Mouse (Mus musculus) hindbrain, embryonic 11.5 days (tissue): ENCODE data around the gene Insl5. TPM values are rescaled to one million over a fixed set of nuclear protein-coding genes. Genes with fewer than 3 reads are reported as not detected.

Source experiments
- ATAC-seq: fragments of 200-750 bp; cut with Nextera tagmentation; 2 replicates; pipeline ENCODE4 v1.8.0; 2017; ENCODE audit warnings: mild to moderate bottlenecking, moderate TSS enrichment, moderate library complexity; ENCODE audit not compliant: low FRiP score
- DNase-seq: peaks from one replicate; pipeline ENCODE4 v3.0.0-alpha.2; 2015; ENCODE audit warnings: low spot score
- H3K27ac ChIP-seq: fragments of 300-500 bp; sonication (generic); 2 replicates; pipeline ENCODE4 v1.5.1; 2014; ENCODE audit warnings: mild to moderate bottlenecking, low read depth, low read length
- H3K27me3 ChIP-seq: fragments of 300-500 bp; sonication (generic); 2 replicates; pipeline ENCODE4 v1.6.1; 2014; ENCODE audit warnings: mild to moderate bottlenecking, low read length, moderate library complexity, mixed read lengths; ENCODE audit not compliant: control insufficient read depth, insufficient read depth
- H3K36me3 ChIP-seq: fragments of 300-500 bp; sonication (generic); 2 replicates; pipeline ENCODE4 v1.6.1; 2014; ENCODE audit warnings: mild to moderate bottlenecking, low read length, moderate library complexity, mixed read lengths; ENCODE audit not compliant: control insufficient read depth, insufficient read depth
- H3K4me1 ChIP-seq: fragments of 300-500 bp; sonication (generic); replicated peaks from 2 replicates; pipeline ENCODE4 v1.6.1; 2014; ENCODE audit warnings: low read length, mixed read lengths; ENCODE audit not compliant: control insufficient read depth, insufficient read depth
- H3K4me2 ChIP-seq: fragments of 300-500 bp; sonication (generic); replicated peaks from 2 replicates; pipeline ENCODE4 v1.6.1; 2014; ENCODE audit warnings: mild to moderate bottlenecking, low read depth, low read length
- H3K4me3 ChIP-seq: fragments of 300-500 bp; sonication (generic); 2 replicates; pipeline ENCODE4 v1.5.1; 2014; ENCODE audit warnings: low read depth, low read length
- H3K9ac ChIP-seq: fragments of 300-500 bp; sonication (generic); 2 replicates; pipeline ENCODE4 v1.6.1; 2014; ENCODE audit warnings: low read depth, low read length
- H3K9me3 ChIP-seq: fragments of 300-500 bp; sonication (generic); 2 replicates; pipeline ENCODE4 v1.6.1; 2016; ENCODE audit warnings: low read length; ENCODE audit not compliant: control insufficient read depth
- WGBS: fragments of 180-500 bp; shearing (Covaris S2); extraction: QIAGEN DNeasy Blood & Tissue Kit; methylation state at CpG from one replicate; pipeline ENCODE4 v1.1.7; 2014; 5-methylcytosine and 5-hydroxymethylcytosine counted together
- polyA plus RNA-seq: library from polyadenylated mRNA; unstranded; fragments of >200 nt; fragmentation: Nextera tagmentation; extraction: Ambion mirVana; gene quantifications from 2 replicates; pipeline ENCODE4 v1.2.1, GENCODE M21; 2014

The Insl5 gene
- polyA plus RNA-seq, 1 experiment from 2014 or later: 0.69 TPM

DNA sequence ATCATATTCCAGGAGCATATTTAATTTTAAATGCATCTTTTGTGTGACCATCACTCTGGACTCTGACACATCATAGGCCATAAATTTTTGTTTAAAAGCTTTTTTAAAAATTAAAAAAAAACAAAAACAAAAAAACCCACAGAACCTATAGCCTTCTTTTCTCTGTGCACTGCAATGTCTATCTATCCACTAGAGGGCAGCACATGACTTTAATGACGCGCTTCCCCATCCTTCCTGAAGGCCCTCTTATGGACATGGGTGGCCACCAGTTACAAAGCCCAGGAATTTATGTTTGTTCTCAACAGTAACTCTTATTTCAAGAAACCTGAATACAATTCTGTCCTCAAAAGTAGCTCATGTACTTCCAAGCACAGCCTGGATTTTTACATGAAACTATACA lies 39.7 kb downstream of the Insl5 start:
- DNase-seq: peak; percentile 80
- Histone ChIP-seq H3K9me3 (no peaks in the 10 kb centered on the region), H3K9ac (no peak overlapping the region), H3K27me3 (no peaks in the 10 kb centered on the region), H3K27ac (no peak overlapping the region), H3K36me3 (no peaks in the 10 kb centered on the region), H3K4me2 (no peak overlapping the region), H3K4me3 (no peak overlapping the region), H3K4me1 (no peaks in the 10 kb centered on the region)
- 0 out of 2 replicates have a peak, but pooled peaks have one; percentile 47 for ATAC-seq
- 4% methylated on average over 2 of the region's 2 CpGs for whole genome bisulfite sequencing

DNA sequence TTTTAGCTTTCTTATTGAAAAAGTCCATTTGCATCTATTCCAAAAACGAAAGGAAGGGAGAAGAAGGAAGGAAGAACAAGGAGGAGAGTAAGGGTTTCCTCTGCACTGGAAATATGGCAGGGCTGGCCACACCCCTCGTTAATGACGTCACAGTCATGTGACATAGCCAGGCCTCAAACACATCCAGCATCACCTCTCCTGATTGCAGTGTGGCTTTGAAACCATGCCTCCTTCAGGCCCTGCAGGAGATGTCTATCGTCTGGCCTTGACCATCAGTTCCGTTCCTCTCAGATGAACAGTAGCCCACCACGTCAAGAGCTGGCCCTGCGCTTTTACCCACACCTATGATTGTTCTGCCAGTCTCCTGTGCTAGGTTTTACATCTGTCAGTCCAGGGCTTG lies 40.5 kb downstream of the Insl5 start:
- H3K4me1 ChIP-seq: no peaks in the 10 kb centered on the region
- H3K4me3 ChIP-seq: no peak overlapping the region
- 78% methylated on average over 7 of the region's 7 CpGs for WGBS
- H3K36me3 ChIP-seq: no peaks in the 10 kb centered on the region
- no peaks in the 10 kb centered on the region for H3K27me3 ChIP-seq
- no peak overlapping the region for H3K9ac ChIP-seq
- H3K9me3 ChIP-seq: no peaks in the 10 kb centered on the region
- DNase-seq (no peak), ATAC-seq (no peak)
- no peak overlapping the region for H3K27ac ChIP-seq
- no peak overlapping the region for H3K4me2 ChIP-seq

DNA sequence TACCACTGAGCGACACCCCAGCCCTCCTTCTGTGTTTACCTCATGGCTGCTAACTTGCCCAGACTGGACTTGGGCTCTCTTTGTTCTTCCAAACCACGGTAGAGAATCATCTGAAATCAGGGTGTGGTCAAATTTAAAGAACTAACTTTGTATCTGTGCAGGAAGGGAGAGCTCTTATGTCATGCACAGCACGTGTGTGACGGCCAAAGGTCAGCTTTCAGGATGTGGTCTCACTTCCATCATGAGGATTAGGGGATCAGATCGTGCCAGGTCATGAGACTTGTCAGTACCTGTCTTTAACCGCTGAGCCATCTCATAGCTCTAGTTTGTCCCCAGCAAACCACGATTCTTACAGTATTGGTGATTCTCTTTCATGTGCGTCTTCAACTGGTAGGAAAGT lies 44.9 kb downstream of the Insl5 start:
- ATAC-seq: no peak
- H3K27ac ChIP-seq: no peak overlapping the region
- 89% methylated on average over 8 of the region's 8 CpGs for WGBS

DNA sequence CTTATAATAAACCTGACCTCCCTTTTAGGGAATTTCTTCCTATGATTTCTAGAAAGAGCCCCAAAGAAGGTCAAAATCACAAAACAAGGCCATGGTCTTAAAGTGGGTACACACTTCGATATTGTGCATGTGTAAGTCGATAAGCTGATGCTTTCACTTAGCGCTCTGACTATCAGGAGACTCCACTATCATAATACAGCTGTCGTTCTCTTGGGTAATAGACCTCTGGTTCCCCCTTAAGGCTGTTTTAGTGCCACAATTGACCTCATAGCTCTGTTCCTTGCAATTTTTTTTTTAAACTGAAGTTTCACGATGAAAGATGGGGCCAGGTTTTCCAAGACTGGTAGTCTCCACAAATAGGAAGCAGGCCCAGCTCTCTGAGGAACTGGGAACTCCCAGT lies 47.3 kb downstream of the Insl5 start:
- Histone ChIP-seq H3K9me3 (no peaks in the 10 kb centered on the region), H3K4me3 (no peak overlapping the region), H3K4me1 (peaks cover 7% of the 10 kb centered on the region; the same call in 1 of the 2 replicates), H3K27ac (no peak overlapping the region), H3K36me3 (no peaks in the 10 kb centered on the region), H3K4me2 (no peak overlapping the region), H3K9ac (no peak overlapping the region), H3K27me3 (peaks cover 6% of the 10 kb centered on the region; the same call in 1 of the 2 replicates)
- 58% methylated on average over 5 of the region's 5 CpGs for WGBS
- ATAC-seq (no peak), DNase-seq (no peak)

More for the DNA sequence above, 44.9 kb downstream of the Insl5 start:
- no peaks in the 10 kb centered on the region for H3K9me3 ChIP-seq
- peaks cover 6% of the 10 kb centered on the region; the same call in 1 of the 2 replicates for H3K27me3 ChIP-seq
- no peak overlapping the region for H3K9ac ChIP-seq
- H3K4me2 ChIP-seq: no peak overlapping the region
- no peak for DNase-seq
- H3K4me1 ChIP-seq: 0 out of 2 replicates have a peak, but pooled peaks cover 3% of the 10 kb centered on the region
- no peak overlapping the region for H3K4me3 ChIP-seq
- no peaks in the 10 kb centered on the region for H3K36me3 ChIP-seq

DNA sequence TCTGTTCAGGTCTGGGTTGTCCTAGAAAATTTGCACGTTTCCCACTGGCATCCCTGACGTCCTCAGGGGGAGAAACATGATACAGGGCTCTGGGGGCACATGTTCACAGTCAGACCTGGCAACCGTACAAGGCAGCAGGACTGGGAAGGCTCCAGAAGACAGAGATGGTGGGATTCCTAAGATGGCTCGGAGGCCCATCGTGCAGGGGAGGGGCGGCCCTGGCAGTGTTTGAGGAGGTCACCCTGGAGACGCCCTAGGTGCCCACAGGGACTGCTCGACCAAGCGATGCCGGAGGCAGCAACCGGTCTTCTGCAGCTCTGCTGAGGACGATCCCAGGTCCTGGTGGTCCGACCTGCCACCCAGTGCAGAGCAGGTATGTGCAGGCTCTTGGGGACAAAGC lies 48.2 kb downstream of the Insl5 start, which contains the start of gene Tctex1d1:
Gene Tctex1d1 (plus strand): TSS at position 167 of the 400 bp plus-strand sequence.
- Histone ChIP-seq H3K9me3 (no peaks in the 10 kb centered on the region), H3K27ac (no peak within 1 kb of the TSS), H3K27me3 (peaks cover 6% of the 10 kb centered on the region; the same call in 1 of the 2 replicates), H3K4me1 (peaks cover 7% of the 10 kb centered on the region; the same call in 1 of the 2 replicates), H3K9ac (peak within 1 kb of the TSS; percentile 28; the same call in 1 of the 2 replicates), H3K4me3 (peak within 1 kb of the TSS; percentile 21; the same call in 1 of the 2 replicates), H3K4me2 (peak within 1 kb of the TSS; percentile 44), H3K36me3 (no peaks in the 10 kb centered on the region)
- ATAC-seq: peak; percentile 56; the same call in 1 of the 2 replicates
- peak; percentile 43 for DNase-seq
- WGBS: 2% methylated on average over 13 of the region's 13 CpGs

DNA sequence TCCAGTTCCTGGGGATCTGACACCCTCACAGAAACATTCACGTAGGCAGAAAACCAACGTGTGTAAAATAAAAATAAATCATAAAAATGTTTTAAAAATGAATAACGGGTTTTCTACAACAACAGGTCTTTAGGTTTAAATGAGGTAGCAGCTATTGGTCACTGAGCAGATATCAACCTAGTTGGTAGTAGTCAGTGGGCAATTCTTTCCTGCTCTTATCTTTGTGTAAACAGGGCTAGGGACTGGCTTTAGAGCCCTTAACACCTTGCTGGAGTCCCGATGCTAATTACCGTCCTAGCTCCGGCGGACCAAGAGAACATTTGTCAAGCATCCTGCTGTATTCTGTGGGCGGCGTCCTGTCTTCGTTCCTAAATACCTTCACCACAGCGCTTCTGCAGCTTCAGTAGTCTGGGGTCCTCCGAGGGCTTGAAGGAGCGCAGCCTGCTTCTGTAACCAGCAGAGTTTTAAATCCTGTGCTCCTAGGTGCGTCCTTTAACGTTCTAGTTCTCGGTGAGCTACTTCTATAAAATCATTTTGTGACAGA lies 48.8 kb downstream of the Insl5 start:
- DNase-seq (peak; percentile 39), ATAC-seq (no peak; the same call in 1 of the 2 replicates)
- Histone ChIP-seq H3K27me3 (peaks cover 6% of the 10 kb centered on the region; the same call in 1 of the 2 replicates), H3K9me3 (no peaks in the 10 kb centered on the region), H3K36me3 (no peaks in the 10 kb centered on the region), H3K4me1 (peaks cover 7% of the 10 kb centered on the region; the same call in 1 of the 2 replicates), H3K4me2 (peak overlapping the region; percentile 38), H3K4me3 (no peak overlapping the region), H3K27ac (no peak overlapping the region), H3K9ac (no peak overlapping the region)
- 12% methylated on average over 16 of the region's 16 CpGs for WGBS

DNA sequence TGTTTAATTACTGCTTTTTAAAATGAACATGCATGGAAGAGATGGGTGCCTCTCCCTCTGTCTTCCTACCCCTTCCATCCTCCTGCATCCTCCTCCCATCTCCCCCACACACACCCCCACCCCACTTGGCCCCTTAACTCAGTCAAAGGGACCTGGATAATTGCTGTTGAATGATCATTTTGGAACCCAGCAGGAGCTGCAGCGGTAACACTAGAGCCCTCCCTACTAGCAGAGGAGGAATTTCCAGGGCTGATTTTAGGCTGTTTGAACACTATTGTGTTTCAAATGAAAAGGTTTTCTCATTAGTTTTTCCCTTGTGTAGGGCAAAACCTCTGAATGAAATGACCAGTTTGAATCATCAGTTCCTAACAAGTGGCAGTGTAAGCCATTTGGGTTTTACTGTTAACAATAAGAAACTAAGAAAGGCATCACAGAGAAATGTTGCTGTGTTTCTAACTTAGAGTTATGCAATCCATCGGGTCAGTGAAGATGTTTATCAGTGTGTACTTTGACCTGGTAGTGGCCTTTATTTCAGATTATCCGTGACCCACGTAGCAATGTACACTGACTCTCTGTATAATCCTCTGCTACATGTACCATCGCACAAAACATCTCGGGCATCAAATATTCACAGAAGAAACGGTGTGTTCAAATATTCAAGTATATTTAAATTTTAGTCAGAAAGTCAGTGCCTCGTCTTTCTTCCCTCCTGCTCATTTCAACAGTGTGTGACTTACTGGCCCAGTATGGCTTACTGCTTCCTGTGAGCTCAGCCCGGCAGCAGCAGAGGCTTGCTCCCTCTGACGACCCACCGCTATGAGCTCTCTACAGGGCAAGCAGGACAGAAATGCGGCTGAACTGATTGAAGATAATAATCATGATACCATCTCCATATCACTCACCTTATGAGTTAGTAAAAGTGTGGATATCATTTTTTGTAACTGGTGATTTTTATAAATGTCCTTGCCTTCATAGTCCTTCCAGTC lies 50.1 kb downstream of the Insl5 start:
- 20% methylated on average over 12 of the region's 12 CpGs for WGBS
- Histone ChIP-seq H3K4me3 (no peak overlapping the region), H3K36me3 (no peaks in the 10 kb centered on the region), H3K4me1 (peaks cover 7% of the 10 kb centered on the region; the same call in 1 of the 2 replicates), H3K9ac (no peak overlapping the region), H3K27me3 (peaks cover 6% of the 10 kb centered on the region; the same call in 1 of the 2 replicates), H3K9me3 (no peaks in the 10 kb centered on the region), H3K4me2 (no peak overlapping the region), H3K27ac (no peak overlapping the region)
- DNase-seq: peak; percentile 16
- no peak for ATAC-seq

DNA sequence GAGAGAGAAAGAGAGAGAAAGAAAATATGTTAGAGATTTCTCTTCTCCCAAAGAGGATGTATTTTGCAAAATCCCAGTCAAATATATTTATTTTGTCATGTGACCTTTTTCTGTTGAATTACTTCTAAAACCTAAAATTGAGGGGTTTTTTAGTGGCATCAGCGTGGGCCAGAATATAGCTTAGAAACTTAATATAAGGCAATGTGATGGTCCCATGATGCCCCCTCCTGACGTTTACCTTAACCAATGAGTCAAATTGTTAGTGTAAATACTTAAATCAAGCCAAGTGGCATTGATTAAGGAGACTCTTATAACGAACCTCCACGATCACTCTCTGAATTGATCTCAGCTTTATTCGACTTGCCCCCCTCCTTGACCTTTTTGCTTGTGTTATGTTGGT lies 52.5 kb downstream of the Insl5 start:
- H3K9ac ChIP-seq: no peak overlapping the region
- no peaks in the 10 kb centered on the region for H3K36me3 ChIP-seq
- no peak overlapping the region for H3K4me3 ChIP-seq
- DNase-seq (no peak), ATAC-seq (no peak)
- H3K27me3 ChIP-seq: peaks cover 3% of the 10 kb centered on the region; the same call in 1 of the 2 replicates
- WGBS: 62% methylated on average over 5 of the region's 5 CpGs
- H3K4me2 ChIP-seq: no peak overlapping the region
- no peaks in the 10 kb centered on the region for H3K9me3 ChIP-seq
- H3K27ac ChIP-seq: no peak overlapping the region
- H3K4me1 ChIP-seq: peaks cover 7% of the 10 kb centered on the region; the same call in 1 of the 2 replicates
